Mouse (Mus musculus) C2C12 (cell line): ENCODE measurements at regions not wholly inside any gene's neighbourhood (a gene's known extent, or its start where the extent isn't known, plus 50 kb on each side); places are given as distances from the start of the nearest gene placed in this dataset.

Experiments used
- CTCF ChIP-seq: IDR thresholded peaks from one replicate; pipeline ENCODE4 v1.5.1; 2011; ENCODE audit not compliant: control insufficient read depth, insufficient read depth, insufficient read length
- FOSL1 ChIP-seq: IDR thresholded peaks from one replicate; pipeline ENCODE4 v1.8.0; 2011; ENCODE audit warnings: mild to moderate bottlenecking, low read length; ENCODE audit not compliant: poor library complexity, insufficient read depth, severe bottlenecking
- MYOG ChIP-seq: IDR thresholded peaks from one replicate; pipeline ENCODE4 v1.6.1; 2011; ENCODE audit not compliant: control insufficient read depth, insufficient read length; ENCODE audit errors: extremely low read depth

DNA sequence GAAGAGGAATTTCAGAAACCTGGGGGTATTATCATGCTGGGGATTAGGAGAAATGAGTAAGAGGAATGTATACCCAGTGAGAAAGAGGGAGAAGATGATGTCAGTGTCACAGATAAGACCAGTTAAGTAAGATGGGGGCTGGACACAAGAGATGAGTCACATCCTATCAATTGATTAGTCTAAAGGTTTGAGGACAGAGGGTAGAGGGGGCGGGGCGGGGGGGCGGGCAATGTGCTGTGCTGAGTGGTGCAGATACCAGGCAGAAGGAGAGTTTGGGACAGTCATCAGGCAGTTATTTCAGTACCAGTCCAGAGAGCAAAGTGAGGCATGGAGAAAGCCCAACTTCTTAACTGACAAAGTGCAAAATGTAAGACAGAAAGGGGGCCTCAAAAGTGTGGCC lies 601.4 kb upstream of the Nr5a2 start:
- TF ChIP-seq CTCF (no peak), MYOG (no peak), FOSL1 (no peak)
